ENCODE assay signal across 10 mouse cellular contexts in genomic region chr8:104434275-104434674, GRCm38 (mm10). TPM values are rescaled to one million over a fixed set of nuclear protein-coding genes. Genes with fewer than 3 reads are reported as not detected.
DNase-seq lines count a peak whose midpoint lies in the region; ATAC-seq and TF ChIP-seq lines count a peak whose summit lies in the region.
"Had no signal": no experiment of that assay in that cellular context is flagged by ENCODE, and none has a peak within 500 bp of the region (broad histone marks: within the 10 kb centered on the region; RNA-seq: fewer than 3 reads in every experiment).

No protein-coding gene starts in this region.

- WGBS in kidney, adult 2 months, result 64% methylated on average over 4 of the region's 4 CpGs
- 75% methylated on average over 4 of the region's 4 CpGs for WGBS in forebrain, postnatal 0 days
- WGBS in neural tube, embryonic 15.5 days, result 86% methylated on average over 4 of the region's 4 CpGs

- no peaks in the 10 kb centered on the region; the same call in 1 of the 2 replicates for H3K36me3 ChIP-seq in kidney, adult 2 months (ENCODE audit: control insufficient read depth, insufficient read depth, low read length)
- H3K36me3 ChIP-seq in forebrain, postnatal 0 days (ENCODE audit: insufficient read depth), result peaks cover 81% of the 10 kb centered on the region
- H3K36me3 ChIP-seq in neural tube, embryonic 15.5 days, result peaks cover 90% of the 10 kb centered on the region

- no peak overlapping the region for H3K4me2 ChIP-seq in forebrain, postnatal 0 days (ENCODE audit: low read depth)
- H3K4me2 ChIP-seq in neural tube, embryonic 15.5 days, result no peak overlapping the region
- H3K4me2 ChIP-seq: heart, embryonic 13.5 days had no signal

- H3K9ac ChIP-seq in forebrain, postnatal 0 days, result no peak overlapping the region
- H3K9ac ChIP-seq in neural tube, embryonic 15.5 days (replicated peaks), result no peak overlapping the region
- H3K9ac ChIP-seq: heart, embryonic 13.5 days had no signal

- H3K9me3 ChIP-seq in forebrain, postnatal 0 days (ENCODE audit: low read length), result no peaks in the 10 kb centered on the region
- H3K9me3 ChIP-seq in neural tube, embryonic 15.5 days (replicated peaks), result no peaks in the 10 kb centered on the region
- H3K9me3 ChIP-seq: heart, embryonic 13.5 days had no signal

- no peaks in the 10 kb centered on the region for H3K27me3 ChIP-seq in kidney, adult 2 months (replicated peaks; ENCODE audit: control insufficient read depth, insufficient read depth, low read length)
- H3K27me3 ChIP-seq in forebrain, postnatal 0 days (ENCODE audit: insufficient read depth, low read length), result no peaks in the 10 kb centered on the region
- no peaks in the 10 kb centered on the region for H3K27me3 ChIP-seq in neural tube, embryonic 15.5 days (replicated peaks)
- H3K27me3 ChIP-seq: heart, embryonic 13.5 days had no signal

- TF ChIP-seq CTCF in kidney, adult 2 months (conservative IDR thresholded peaks at IDR 0.05; ENCODE audit: insufficient read depth, insufficient read length, low read depth, low read length), result no peak; the same call in 1 of the 2 replicates
- no peak for TF ChIP-seq CTCF in forebrain, postnatal 0 days (IDR thresholded peaks at IDR 0.05; ENCODE audit: low read depth)

- DNase-seq in kidney, adult 2 months, result peak; percentile 53
- DNase-seq in kidney, adult 9 months, result no peak
- DNase-seq in adrenal gland, adult 2 months, result peak; percentile 82
- peak; percentile 54 for DNase-seq in lung, postnatal 10 days
- DNase-seq in forebrain, postnatal 0 days, result no peak

- no peak overlapping the region for H3K4me3 ChIP-seq in kidney, adult 2 months (ENCODE audit: insufficient read depth, low read depth, low read length)
- H3K4me3 ChIP-seq in forebrain, postnatal 0 days (ENCODE audit: low read depth, low read length), result no peak overlapping the region
- H3K4me3 ChIP-seq in neural tube, embryonic 15.5 days (replicated peaks), result no peak overlapping the region
- H3K4me3 ChIP-seq: heart, embryonic 13.5 days had no signal

- TF ChIP-seq POLR2A in kidney, adult 2 months (IDR thresholded peaks at IDR 0.05; ENCODE audit: low read depth, low read length), result no peak

- H3K27ac ChIP-seq in kidney, adult 2 months (ENCODE audit: insufficient read depth, low read depth, low read length), result no peak overlapping the region
- no peak overlapping the region for H3K27ac ChIP-seq in forebrain, postnatal 0 days (ENCODE audit: low read depth, low read length)
- no peak overlapping the region for H3K27ac ChIP-seq in neural tube, embryonic 15.5 days (replicated peaks)
- H3K27ac ChIP-seq: heart, embryonic 13.5 days; macrophage had no signal

- H3K4me1 ChIP-seq in kidney, adult 2 months (ENCODE audit: control insufficient read depth, insufficient read depth, low read length), result peaks cover 4% of the 10 kb centered on the region
- peaks cover 4% of the 10 kb centered on the region; the same call in 1 of the 2 replicates for H3K4me1 ChIP-seq in forebrain, postnatal 0 days (ENCODE audit: insufficient read depth)
- H3K4me1 ChIP-seq in neural tube, embryonic 15.5 days, result peaks cover 24% of the 10 kb centered on the region

- 0 out of 2 replicates have a peak, but pooled peaks have one; percentile 20 for ATAC-seq in erythroid progenitor cell, adult 5-6 weeks (replicated peaks; ENCODE audit: low FRiP score, poor library complexity, severe bottlenecking)
- ATAC-seq in forebrain, postnatal 0 days, result no peak
- ATAC-seq in CD4-positive, CD25-positive, alpha-beta regulatory T cell, adult 4 months, result no peak
- no peak for ATAC-seq in neural tube, embryonic 15.5 days (ENCODE audit: low FRiP score)

RNA-seq across cellular contexts. Expression of gene Dync1li2, which starts 8.6 kb away (rescaled TPM):
- 14.7 and 20.3 TPM in 2 replicates for polyA plus RNA-seq in kidney, adult 2 months (2012; rRNA removed)
- total RNA-seq in adrenal gland, adult 2 months (2021), result 100 to 1,000 TPM in 1 of 2 experiments, 10 to 100 TPM in 1; 90.6 to 168 TPM
- 9.5 and 10.5 TPM in 2 replicates for polyA plus RNA-seq in adrenal gland, adult 2 months (2012; rRNA removed)
- total RNA-seq in erythroid progenitor cell, adult 5-6 weeks (2015; ENCODE audit: low replicate concordance), result 24.1 and 34.4 TPM in 2 replicates
- 62.9 and 69.6 TPM in 2 replicates for total RNA-seq in erythroid progenitor cell, adult 5-6 weeks (2017; ENCODE audit: low replicate concordance)
- 104 and 125 TPM in 2 replicates for total RNA-seq in forebrain, postnatal 0 days (2014; rRNA removed)
- polyA plus RNA-seq in forebrain, postnatal 0 days (2015; fragmentation: Nextera tagmentation; extraction: Ambion mirVana), result 46.4 and 74.0 TPM in 2 replicates
- polyA plus RNA-seq in CD4-positive, CD25-positive, alpha-beta regulatory T cell, adult 4 months (2017; shearing (Covaris generic)), result 10 to 100 TPM; 28.1 to 31.0 TPM
- 83.4 and 98.1 TPM in 2 replicates for polyA plus RNA-seq in neural tube, embryonic 15.5 days (2015; fragmentation: Nextera tagmentation; extraction: Ambion mirVana)

RNA-seq across cellular contexts. Expression of gene Cmtm4, which starts 38.7 kb away (rescaled TPM):
- polyA plus RNA-seq in kidney, adult 2 months (2012; rRNA removed), result 31.4 and 32.4 TPM in 2 replicates
- 10 to 100 TPM; 31.1 to 53.2 TPM for total RNA-seq in adrenal gland, adult 2 months (2021)
- polyA plus RNA-seq in adrenal gland, adult 2 months (2012; rRNA removed), result 19.1 and 19.5 TPM in 2 replicates
- total RNA-seq in erythroid progenitor cell, adult 5-6 weeks (2015; ENCODE audit: low replicate concordance), result 0.36 TPM in 1 of 2 replicates, not detected in the other
- total RNA-seq in erythroid progenitor cell, adult 5-6 weeks (2017; ENCODE audit: low replicate concordance), result under 0.01 and 1.0 TPM in 2 replicates
- 32.9 and 35.1 TPM in 2 replicates for total RNA-seq in forebrain, postnatal 0 days (2014; rRNA removed)
- 2.0 and 2.3 TPM in 2 replicates for polyA plus RNA-seq in forebrain, postnatal 0 days (2015; fragmentation: Nextera tagmentation; extraction: Ambion mirVana)
- polyA plus RNA-seq in CD4-positive, CD25-positive, alpha-beta regulatory T cell, adult 4 months (2017; shearing (Covaris generic)), result under 1 TPM; 0.16 to 0.43 TPM
- polyA plus RNA-seq in neural tube, embryonic 15.5 days (2015; fragmentation: Nextera tagmentation; extraction: Ambion mirVana), result 2.4 and 2.6 TPM in 2 replicates

Comparison
In these comparisons a context has a peak if more than half of its experiments do, and no peak if none do; other contexts are left out.
1. DNase-seq: peak in kidney, adult 2 months (single experiment), adrenal gland, adult 2 months (single experiment) and lung, postnatal 10 days (single experiment); none in kidney, adult 9 months (single experiment) and forebrain, postnatal 0 days (single experiment).